Mouse (Mus musculus) small intestine, adult 2 months (tissue): ENCODE measurements around the gene Zfp423.

Source experiments
- CTCF ChIP-seq: fragments of 200-500 bp; IDR thresholded peaks from 2 replicates; pipeline ENCODE4 v1.5.1; 2012; ENCODE audit warnings: low read depth, mild to moderate bottlenecking, control low read depth, inconsistent platforms, low read length, moderate library complexity, mixed read lengths; ENCODE audit not compliant: insufficient replicate concordance, insufficient read length; ENCODE audit errors: extremely low read depth
- POLR2A ChIP-seq: fragments of 200-500 bp; IDR thresholded peaks from 2 replicates; pipeline ENCODE4 v1.6.1; 2012; ENCODE audit warnings: low read depth, mild to moderate bottlenecking, control low read depth, inconsistent platforms, low read length, moderate library complexity

- TF ChIP-seq POLR2A, result no peak
- TF ChIP-seq CTCF, result no peak
Measured at GRCm38 (mm10) chr8:87800121-87800520, 159.3 kb downstream of the Zfp423 start.
